Mouse (Mus musculus) gonadal fat pad, adult 2 months (tissue): ENCODE data around the gene Amd1. TPM values are rescaled to one million over a fixed set of nuclear protein-coding genes. Genes with fewer than 3 reads are reported as not detected.

Experiments
- DNase-seq: peaks from one replicate; pipeline ENCODE4 v3.0.0-alpha.2; 2012; ENCODE audit warnings: low read depth
- polyA plus RNA-seq: library from polyadenylated mRNA; depleted of rRNA; stranded (reverse); fragments of >200 nt; gene quantifications from 2 replicates; pipeline ENCODE4 v1.2.3, GENCODE M21; 2012; rRNA removed

Gene Amd1
- polyA plus RNA-seq = 18.4 and 20.4 TPM in 2 replicates

DNA sequence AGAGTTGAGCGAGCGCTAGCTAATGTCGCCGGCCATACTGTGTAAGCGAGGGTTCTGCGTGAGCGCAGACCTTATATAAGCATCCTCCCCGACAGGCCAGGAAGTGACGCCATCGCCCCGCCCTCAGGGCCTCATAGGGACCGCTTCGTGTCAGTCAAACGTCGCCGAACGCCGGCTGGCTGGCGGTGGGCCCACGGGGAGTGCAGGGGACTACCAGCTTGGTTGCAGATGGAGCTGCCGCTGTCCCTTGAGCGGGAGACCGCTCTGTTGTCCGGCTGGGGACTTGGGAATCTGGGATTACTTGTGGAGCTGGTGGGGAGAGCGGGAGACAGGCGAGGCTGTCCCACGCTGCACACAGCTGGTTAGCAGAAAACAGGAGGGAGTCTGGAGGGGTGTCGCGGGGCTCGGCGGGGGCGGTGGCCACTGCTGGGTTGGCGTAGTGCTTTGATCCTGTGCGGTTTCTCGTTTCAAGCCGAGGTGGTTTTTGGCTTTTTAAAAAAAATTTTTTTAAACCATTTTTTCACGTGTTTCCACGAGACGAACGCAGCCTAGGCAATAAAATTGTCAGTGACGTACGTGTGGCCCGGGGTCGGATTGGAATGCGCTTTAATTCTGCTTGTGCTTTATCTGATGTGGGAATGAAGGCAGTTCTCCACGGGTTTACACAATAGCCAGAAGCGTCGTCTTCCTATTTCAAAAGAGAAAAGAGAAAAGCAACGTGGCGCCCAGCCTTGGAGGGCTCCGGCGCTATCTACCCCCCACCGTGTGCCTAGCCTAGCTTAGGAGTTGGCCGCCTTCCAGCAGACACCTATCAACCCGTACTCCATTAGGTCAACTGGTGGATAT, at the start of gene Amd1:
TSS of gene Amd1 (minus strand) at position 47 of the 846 bp plus-strand sequence.
- DNase-seq = peak; percentile 70

DNA sequence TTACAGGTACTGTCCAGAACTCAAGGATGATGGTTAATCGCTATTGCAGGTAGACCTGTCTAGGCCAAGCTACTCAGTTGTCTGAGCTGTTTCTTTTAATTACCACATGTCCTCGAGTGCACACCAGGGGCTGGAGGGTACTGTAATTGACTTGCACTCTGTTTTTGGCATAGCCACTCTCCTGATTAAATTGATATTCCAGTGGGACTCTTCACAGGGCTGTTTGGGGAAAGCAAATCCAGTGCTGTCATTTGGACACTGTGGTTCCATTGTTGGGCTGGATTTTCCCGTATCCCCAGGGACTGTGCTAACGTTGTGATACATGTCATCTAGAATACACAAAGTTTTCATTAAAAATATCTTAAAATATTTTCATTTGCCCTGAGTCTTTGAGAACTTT, 49.2 kb upstream of the Amd1 start:
- DNase-seq = no peak

- DNase-seq = no peak
Observed at GRCm38 (mm10) chr10:40350245-40350932, 48.4 kb upstream of the Amd1 start.

DNA sequence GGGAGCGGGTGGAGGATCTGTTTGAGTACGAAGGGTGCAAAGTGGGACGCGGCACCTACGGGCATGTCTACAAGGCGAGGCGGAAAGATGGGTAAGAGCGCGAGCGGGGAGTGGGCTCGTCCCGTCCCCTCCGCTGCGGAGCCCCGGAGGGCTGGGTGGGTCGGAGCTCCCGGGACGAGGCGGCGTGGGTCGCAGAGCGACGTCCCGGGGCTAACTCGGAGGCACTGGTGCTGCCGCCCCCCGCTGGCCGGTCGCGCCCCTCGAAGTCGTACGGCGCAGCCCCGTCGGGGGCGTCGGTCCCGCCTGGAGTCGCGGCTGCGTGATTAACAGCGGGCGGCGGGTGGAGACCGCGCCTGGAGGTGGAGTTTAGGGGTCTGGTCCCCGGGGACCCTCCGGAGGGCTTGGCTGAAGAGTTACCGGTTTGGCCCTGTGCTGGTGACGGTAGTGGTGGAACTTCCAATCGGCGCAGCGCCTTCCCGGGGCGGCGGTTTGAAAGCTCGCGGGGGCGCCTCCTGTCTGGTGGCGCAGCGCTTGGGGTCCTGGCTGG, 47.7 kb upstream of the Amd1 start:
- no peak for DNase-seq

- DNase-seq = peak; percentile 99
Observed at GRCm38 (mm10) chr10:40348566-40349536, 46.9 kb upstream of the Amd1 start.

- no peak for DNase-seq
Observed at GRCm38 (mm10) chr10:40347461-40347954, 45.5 kb upstream of the Amd1 start.

DNA sequence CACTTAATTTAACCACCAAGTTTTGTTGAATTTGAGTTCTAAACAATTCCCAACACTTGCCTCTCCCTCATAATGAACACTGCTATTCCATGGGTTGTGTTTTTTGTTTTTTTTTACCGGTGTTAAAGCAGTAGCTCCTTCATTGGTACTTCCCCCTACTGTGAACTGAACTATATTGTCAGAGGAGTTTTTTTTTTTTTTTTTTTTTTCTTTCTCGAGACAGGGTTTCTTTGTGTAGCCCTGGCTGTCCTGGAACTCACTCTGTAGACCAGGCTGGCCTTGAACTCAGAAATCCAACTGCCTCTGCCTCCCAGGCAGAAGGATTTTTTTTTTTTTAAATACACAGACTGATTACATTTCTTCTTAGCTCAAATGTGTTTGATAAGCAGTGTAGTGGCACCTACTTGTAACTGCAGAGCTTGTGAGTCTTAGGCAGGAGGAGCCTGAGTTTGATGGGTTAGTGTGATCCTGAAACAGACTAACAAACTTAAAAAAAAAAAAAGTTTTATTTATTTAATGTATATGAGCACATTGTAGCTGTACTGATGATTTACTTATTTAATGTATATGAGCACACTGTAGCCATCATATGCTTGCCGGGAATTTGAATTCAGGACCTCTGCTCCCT, 44.9 kb upstream of the Amd1 start:
- no peak for DNase-seq

DNA sequence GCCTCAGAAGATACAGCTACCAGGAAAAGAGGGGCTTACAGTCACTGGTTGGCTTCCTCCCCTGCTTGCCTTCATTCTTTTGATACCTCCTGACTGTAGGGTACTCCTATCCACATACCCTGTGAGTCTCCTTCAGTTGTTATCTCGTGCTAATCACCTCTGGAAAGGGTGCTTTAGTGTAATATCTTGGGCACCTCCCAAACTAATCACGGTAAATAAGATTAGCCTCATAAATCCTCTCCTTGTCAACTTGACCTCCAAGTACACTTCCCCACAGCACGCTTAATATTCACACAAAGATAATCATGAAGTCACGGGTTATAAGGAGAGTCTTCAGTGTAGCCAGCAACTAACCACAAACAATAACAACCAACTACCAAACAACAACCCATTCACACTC, 40.0 kb upstream of the Amd1 start:
- no peak for DNase-seq

DNA sequence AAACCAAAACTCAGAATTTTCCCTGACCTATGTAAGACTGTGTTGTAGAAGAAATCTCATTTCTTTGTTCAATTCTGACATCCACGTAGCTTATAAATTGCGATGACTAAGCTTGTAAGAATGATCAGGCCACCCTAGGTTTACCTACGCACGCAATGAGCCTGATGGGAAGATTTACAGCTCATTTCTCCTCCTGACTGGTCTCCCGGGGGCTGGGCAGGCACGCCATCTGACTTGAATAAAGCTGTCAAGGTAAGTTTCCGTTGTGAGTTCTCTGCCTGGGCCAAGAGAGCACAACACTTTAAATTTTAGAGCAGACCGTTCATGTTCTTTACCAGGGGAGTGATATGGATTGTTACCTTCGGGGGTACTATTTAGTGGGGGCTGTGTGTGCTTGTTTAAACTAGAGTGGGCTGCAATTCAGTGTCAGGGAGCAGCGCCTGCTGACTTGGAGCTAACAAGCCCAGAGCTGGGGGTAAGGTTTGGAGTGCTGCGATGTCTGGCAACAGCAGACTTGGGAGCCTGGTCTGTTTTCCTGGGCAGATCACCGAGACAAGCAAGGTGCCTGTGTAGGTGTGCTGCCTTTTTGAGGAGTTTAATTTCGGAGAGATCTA, 37.5 kb upstream of the Amd1 start, which contains the start of gene Cdk19:
TSS of gene Cdk19 (plus strand) at position 214 of the 614 bp plus-strand sequence.
- no peak for DNase-seq

- no peak for DNase-seq
Observed at GRCm38 (mm10) chr10:40332864-40333263, 30.9 kb upstream of the Amd1 start.

GRCm38 (mm10) chr10:40330262-40330661, 28.3 kb upstream of the Amd1 start:
- DNase-seq = no peak

DNA sequence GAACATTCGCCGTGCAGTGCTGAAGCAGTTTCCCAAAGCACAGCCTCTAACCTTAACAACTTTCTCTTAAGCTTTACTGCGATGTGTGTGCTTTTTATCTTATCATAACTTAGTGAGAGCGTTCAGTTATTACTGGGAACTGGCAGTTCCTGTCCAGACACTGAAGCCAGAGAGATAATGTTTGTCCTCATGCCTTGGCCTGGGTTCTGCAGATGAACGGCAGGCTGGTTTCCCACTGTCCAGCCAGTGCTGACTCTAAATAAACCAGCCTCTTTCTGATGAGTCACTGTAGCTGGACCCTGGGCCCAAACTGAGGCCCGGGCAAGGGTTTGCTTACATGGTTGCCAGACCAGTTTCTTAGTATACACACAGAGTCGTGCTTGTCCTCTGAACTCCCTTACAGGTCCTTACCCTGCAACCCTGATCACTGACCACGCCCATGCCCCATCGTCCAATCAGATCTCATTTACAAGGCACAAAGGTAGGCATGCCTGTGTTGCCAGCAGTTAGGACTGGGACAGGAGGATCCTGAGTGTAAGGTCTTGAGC, 26.1 kb upstream of the Amd1 start:
- no peak for DNase-seq

DNA sequence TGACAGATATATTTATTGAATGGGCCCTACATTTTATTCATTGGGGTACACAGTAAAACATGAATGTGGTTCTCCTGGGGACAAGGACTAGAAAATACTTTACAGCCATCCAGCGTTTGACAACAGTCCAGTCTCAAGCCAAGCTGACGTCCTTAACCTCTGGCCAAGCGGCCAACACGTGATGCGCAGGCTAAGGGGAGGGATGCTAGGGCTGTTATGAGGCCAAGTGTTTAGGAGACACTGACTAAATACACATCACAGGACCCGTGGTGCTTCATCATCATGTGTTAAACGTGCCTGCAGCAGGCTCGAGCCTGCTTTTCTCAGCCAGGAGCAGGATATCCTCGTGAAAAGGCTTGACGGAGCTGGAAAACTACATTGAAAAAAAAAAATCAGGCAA, 18.3 kb upstream of the Amd1 start:
- no peak for DNase-seq

- no peak for DNase-seq
Observed at GRCm38 (mm10) chr10:40316841-40317585, 15.0 kb upstream of the Amd1 start.

- DNase-seq = no peak
Observed at GRCm38 (mm10) chr10:40312781-40313180, 10.8 kb upstream of the Amd1 start.

GRCm38 (mm10) chr10:40309884-40310635, 8.1 kb upstream of the Amd1 start:
- no peak for DNase-seq

- no peak for DNase-seq
Observed at GRCm38 (mm10) chr10:40307826-40308583, 6.0 kb upstream of the Amd1 start.

GRCm38 (mm10) chr10:40305989-40306388, 4.0 kb upstream of the Amd1 start:
- no peak for DNase-seq
